Mouse (Mus musculus) WW6 (cell line): Measurements from ENCODE around the gene Atrnl1.
"Not testable (repeated sequence)": the region's sequence is repeated elsewhere in the genome, so short reads cannot be mapped to it uniquely, and the experiment has no call there.

Source experiments
- DNase-seq: peaks from one replicate; pipeline ENCODE4 v3.0.0-alpha.2; 2013; ENCODE audit warnings: low read depth, low spot score

Gene Atrnl1

DNA sequence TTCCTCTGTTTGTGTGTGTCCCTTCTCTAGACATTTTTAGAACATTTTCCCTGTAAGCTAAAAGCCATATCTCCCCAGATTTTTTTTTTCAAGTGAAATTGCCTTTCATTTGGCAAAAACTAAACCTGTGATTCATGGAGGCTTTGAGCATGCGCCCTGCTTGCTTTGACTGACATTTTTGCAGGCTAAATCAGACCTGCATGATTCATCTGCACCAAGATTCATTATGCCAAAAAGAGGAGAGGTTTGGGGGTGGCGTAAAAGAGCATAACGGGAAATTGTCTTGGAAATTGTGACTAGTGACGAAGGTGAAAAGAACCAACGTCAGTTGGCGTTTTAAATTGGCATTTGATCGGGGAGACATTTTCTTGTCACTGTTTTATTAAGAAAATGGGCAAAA lies 358.9 kb downstream of the Atrnl1 start:
- no peak for DNase-seq

DNA sequence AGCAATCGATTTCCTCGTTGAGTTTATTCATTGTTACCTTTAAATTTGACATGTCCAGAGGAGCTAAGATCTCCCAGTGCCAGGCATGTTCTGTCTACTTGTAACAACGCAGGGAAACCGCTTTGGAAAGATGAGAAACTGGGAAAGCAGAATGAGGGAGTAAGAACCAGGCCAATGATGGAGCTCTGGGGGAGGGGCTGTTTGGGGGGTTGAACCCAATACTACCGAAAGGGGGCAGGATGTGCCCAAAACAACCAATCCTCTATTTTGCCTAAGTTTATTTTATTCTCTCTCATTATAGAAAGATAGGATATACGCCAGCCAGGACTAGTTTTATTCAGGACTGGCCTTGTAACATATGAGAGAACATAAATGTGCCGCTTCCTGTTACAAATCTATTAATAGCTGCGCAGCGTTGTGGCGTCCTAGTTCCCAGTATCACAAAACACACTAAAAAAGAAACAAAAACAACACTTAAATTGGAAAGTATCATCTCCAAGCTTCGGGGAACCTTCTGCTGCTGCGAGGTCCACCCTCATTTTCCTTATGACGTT lies 359.6 kb downstream of the Atrnl1 start:
- DNase-seq, result no peak

DNA sequence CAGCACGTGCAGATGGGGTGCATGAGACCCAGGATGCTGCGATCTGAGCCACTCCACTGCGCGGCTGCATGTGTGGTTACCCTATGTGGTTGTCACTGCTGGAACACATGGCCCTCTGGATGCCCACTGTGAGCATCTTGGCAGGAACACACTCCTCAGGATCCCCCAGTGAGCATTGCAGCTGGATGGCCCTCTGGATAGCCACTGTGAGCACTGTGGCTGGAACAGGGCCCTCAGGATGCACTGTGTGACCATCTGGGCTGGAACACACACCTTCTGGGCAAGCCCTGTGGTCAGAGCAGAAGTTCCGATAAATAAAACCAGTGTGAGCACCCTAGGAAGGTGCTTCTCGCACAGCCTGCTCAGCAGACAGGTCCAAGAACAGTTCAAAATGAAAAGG lies 364.4 kb downstream of the Atrnl1 start:
- DNase-seq, result no peak

DNA sequence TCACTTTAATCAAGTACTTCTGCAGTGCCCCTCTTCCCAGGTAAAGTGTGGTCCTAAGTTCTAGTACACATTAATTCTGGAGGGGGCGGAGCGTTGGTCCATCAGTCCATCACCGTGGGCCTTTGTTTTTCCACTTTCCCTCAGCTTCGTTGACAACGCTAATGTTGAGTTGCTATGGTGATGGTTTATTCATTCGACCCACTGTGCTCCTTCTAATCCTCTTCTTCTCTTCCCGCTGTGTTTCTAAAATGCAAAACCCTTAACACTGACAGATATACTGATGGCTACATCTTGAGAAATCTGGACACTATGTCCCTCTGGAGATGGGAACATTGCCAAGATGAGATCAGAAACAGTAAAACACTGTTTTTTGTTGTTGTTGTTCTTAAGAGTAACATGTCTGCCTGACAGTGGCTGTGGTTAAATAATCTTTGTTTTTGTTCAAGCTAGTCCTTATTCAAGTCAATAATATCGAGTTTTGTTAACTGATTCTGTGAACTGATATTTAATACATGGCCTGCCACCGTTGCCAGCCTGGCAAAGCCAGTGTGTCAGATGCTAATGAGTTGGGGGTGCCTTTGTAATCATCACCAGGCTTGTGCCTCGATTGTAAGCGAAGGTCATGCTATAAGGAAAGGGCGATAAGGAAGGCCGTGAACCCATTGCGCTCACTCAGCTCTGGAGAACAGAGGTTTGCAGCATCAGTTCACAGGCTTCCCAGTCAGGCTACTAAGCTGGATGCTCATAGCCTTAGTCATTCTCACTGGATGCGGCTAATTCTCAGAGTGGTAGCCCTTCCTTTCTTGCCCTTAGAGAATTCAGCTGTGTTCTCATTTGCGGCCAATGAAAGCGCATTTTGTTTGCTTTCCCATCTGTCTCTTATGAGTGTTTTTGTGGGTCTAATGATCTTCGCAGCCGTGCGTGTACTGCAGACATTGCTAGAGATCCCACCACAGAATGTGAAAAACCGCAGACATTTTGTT lies 375.4 kb downstream of the Atrnl1 start:
- DNase-seq, result no peak

DNA sequence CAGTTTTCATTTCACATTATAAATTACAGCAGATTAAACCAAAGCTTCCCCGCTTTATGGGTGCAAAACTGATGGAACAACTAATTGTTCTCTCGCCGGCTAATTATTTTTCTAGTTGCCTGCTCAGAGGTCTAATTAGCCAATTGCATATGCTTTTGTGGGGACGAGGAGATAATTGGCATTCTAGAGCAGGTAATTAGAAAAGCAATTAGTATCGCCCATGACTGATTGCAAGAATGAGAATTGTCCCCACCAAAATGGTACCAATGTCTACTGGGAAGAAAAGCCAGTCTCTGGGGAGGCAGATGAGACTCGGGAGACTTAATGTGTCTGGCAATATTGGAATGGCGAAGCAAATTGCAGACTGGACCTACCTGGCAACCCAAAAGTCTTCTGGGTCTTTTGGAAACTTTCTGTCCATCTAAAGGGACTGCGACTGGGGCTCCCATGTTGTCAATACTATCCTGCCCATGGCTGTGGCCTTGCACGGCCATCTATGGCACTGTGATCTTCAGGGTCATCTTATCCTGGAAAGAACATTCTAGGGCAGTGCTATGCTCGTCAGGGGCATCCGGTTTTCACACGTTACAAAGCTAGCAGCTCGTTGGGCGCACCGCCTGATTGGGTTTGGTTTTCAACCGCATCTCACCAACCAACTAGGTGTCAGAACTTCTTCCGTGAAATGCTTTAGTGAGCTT lies 377.0 kb downstream of the Atrnl1 start:
- DNase-seq, result no peak

DNA sequence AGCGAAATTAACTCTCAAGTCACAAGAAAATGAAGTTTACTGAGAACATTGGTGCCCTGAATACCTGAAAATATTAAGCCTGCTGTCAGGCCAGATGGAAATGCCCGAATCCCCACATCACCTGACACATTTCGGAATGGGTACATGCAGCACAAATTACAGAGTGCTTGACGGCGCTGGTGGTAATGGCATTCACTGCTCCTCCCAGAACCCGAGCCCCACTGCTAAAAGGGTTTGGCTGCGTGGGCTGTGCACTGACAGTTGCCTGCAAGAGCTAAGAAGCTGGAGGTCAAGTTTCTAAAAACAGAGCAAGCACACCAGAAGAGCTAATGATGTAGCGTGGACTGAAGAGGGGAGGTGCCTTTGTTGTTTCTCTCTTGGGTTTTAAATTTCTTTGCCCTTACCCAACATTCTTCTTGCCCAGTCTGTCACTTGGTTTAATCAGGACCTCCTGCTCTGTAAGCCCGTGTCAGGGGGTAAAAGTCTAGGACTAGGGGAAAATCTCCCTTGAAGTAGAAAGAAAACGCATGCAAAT lies 377.8 kb downstream of the Atrnl1 start:
- no peak for DNase-seq

DNA sequence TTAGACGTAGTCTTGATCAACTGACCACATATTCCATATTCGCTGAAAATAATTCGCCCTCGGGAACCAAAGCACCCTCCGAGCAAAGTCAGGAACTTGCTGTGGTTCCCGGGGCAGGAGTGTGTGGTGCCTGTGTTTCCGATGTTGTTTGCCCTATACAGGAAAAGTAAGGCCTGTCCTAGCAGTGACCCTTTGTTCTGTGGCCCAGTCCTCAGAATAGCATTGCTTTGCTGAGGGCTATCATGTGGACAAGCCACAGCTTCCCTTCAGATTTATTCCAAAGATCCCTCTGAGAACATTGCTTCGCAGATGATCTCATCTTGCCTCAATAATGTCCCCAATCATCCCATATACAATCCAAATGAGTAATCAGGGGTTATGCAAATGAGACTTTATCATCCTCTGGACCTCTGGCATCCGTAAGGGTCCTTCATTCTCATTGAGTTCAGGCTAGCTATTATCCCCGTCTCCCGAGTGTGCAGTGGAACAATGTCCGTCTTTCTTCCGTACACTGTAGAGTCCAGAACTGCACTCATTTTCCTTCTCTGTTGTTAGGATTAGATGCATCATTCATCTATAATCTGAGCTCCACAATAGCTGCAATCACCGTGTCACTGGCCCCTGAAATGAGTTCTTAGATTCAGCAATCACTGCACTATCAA lies 380.4 kb downstream of the Atrnl1 start:
- DNase-seq, result no peak

DNA sequence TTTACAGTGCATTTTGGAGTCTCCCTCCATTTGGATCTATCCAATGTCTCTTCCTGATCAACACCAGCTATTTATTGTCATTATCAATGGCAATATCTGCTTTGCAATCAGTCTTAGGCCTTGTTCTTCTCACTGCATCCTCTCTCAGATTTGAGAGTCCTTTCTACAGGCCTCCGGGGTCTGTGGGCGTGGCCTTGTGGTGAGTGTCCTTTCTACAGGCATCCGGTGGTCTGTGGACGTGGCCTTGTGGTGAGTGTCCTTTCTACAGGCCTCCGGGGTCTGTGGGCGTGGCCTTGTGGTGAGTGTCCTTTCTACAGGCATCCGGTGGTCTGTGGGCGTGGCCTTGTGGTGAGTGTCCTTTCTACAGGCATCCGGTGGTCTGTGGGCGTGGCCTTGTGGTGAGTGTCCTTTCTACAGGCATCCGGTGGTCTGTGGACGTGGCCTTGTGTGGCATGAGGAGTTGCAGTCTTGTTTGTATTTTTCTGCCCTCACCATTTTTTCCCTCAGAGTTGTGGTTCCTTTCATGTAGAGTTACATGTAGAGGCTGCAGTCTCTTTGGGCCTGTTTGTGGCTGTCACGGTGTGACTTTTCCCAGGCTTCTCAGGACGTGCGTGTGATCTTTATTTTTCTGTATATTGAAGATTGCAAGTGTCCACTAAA lies 383.5 kb downstream of the Atrnl1 start:
- not testable (repeated sequence) for DNase-seq

DNA sequence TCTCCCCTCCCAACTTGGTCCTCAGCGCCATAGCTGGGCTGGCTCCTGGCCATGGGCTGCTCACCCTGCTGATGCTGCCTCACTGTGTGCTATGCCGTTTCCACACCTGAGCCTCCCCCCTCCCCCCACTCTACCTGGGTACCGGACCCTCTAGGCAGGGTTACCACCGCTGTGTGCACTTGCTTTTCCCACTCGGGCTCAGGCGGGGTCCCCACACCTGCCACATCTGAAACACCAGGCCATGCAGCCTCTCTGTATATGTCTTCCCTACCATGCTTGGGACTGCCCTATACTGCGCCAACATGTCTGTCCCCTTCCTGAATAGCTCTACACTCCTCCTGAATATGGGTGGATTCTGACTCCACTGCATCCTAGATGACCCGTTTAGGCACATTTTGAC lies 384.2 kb downstream of the Atrnl1 start:
- DNase-seq, result no peak

DNA sequence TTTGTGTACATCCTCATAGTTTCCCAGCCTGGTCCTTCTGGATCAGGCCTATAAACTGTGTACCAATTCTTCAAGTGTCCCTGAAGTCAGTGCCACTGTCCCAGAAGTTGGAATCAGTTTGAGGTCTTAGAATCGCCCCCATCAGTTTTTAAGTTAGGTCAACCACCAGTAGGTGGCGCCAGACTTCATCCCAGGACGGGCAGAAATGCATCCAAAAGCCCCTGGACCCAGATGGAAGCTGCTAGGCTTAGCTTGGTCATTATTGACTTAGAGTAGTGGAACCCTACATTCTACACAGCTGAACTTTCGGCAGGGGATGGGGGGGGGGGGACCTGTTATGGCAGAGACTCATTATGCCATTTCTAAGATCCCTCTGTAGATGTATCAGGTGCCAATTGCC lies 387.1 kb downstream of the Atrnl1 start:
- DNase-seq, result peak; percentile 13

DNA sequence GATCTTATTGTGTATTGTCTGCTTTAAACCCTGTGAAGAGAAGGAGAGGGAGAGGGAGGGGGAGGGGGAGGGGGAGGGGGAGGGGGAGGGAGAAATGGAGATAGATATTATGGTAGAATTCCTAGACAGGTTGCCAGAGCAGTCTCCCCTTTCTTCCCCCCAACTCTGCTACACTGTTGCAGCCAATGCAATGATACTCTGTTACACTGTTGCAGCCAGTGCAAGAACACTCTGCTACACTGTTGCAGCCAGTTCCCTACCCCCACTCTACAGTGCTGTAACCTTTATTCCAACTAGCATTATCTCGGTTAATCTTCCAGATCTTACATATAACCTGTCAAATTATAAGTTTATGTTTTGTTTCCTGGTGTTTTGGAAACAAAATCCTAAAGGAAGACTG lies 400.8 kb downstream of the Atrnl1 start:
- DNase-seq, result no peak

DNA sequence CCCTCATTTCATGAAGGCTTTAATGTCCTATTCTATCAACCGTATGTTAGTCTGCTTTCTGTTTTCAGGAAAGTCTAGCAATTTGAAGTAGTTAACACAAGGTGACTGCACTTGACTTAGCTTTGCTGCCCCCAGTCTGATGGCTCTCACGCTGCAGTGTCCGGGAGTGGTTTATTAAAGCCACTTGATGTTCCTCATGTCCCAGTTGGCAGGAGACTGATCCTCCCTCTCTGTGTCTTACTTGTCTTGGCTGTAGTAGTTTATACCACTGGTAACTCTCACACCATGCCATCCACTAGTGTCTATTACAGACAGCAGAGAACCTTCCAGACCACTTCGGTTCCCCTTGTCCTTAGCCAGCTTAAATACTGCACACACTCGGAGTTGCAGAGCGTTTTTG lies 404.9 kb downstream of the Atrnl1 start:
- DNase-seq, result no peak

DNA sequence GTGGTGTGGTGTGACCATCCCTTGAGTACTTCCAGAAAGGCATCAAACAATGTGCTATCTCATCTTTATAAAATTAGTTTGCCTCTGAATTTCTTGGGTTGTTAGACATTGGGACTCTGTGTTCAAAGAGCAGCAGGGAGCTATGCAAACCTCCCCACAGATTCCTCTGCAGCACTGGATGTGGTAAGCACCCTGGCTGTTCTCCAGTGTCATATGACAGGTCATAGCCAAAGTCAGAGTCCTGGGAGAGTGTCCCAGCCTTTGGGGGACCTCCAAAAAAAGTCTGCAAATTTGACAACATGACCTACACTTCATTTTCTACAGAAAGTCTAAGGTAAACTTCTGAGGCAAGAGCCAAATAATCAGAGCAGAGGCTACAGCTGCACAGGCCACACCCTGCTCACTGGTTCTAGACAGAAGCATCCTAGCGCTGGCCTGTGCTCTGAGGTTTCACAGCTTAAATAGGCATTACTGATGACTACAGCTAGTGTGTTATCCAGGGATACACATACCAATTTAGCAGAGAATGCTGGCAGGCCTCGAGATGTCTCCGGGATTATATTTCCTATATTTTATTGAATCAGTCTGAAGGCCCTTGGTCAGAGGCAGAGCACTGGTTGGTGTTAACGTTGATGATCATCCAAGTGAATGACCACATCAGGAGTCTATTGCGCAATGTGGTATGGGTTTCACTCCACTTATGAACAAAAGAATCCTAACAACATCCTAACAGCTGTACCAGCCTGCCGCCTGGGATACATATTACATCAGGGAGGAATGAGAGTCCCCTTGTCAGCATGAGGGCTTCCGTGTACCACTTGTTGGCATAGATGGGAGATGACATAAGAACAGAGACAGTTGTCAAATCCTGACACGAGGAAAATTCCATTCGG lies 406.0 kb downstream of the Atrnl1 start:
- no peak for DNase-seq

DNA sequence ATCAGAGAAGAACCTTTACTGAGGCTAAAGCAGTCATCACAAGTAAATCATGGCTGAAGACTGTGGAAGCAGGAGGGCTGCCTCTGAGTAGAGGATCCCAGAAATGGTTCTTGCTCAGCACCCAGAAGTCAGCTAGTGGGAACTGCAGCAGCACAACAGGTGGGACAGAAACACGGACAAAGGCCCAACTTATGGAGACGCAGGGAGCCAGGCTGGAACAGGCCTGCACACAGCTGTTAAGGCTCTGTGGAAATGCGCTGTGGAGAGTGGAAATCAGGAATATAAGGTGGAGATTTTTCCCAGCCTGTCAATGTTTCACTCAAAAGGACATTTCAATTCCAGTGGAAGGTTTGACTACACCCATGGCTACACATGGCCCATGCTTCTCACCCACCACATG lies 406.6 kb downstream of the Atrnl1 start:
- DNase-seq, result no peak

DNA sequence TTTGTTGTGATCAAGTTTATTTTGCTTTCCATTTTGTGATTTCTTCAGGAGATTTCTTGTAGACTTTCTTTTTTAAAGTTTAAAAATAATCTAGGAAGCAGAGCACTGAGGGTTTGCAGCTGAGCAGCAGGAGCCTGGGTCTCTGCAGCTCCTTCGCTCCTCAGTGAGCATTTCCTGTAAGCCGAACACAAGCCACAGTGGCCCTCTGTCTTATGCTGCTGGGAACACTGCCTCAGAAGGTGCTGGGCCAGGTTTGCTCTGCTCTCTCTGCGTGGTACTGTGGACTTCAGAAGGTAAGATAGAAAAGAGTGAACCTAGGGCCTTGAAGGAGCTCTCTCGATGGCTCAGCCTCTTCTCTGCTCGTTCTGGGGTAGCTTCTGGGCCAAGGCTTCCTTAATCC lies 407.9 kb downstream of the Atrnl1 start:
- DNase-seq, result no peak

DNA sequence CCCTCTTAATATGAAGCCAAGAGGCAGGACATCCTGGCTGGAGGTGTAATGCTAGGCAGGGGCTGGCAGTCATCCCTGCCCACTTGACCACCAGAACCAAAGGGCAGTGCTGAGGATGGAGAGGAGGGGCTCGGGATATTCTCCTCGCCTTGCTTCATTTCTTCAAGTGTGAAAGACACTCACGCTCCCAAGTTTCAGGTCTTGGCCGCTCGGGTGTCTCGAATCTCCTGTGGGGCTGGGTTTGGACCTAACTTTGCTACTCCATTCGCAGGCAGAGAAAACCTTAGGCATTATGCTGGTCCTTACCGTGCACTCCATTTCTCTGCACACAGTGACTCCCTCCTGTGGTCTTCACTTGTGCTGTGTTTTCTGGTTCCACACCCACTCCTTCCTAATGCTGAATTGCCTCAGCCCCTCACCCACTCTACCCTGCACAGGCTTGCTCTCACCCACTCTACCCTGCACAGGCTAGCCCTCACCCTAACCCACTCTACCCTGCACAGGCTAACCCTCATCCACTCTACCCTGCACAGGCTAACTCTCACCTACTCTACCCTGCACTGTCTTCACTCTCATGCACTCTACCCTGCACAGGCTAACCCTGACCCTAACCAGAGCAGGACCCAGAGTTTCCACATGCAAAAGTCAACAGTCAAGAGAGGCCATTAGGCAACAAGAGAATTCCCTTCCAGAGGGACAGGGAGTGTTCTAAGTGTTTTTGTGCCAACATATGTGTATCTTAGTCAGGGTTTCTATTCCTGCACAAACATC lies 410.9 kb downstream of the Atrnl1 start:
- no peak for DNase-seq

DNA sequence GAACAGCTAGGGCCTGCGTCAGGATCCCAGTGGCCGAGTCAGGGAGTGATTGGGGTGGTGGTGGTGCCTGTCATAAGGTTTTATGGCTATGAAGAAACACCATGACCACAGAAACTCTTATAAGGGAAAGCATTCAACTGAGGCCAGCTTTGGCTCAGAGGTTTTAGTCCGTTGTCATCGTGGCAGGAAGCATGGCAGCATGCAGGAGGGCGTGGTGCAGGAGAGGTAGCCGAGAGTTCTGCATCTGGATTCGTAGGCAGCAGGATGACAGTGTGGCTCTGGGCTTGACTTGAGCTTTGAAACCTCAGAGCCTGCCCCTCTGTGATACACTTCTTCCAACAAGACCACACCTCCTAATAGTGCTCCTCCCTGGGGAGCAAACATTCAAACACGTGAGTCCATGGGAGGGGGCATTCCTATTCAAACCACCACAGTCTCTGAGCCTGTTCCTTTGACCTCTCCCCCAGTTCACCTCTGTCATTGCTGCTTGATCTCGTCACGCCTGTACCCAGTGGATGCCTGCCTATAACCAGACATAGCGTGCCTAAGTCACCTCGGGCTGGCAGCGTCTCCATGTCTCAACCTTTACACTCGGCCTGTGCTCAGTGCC lies 412.5 kb downstream of the Atrnl1 start:
- no peak for DNase-seq

DNA sequence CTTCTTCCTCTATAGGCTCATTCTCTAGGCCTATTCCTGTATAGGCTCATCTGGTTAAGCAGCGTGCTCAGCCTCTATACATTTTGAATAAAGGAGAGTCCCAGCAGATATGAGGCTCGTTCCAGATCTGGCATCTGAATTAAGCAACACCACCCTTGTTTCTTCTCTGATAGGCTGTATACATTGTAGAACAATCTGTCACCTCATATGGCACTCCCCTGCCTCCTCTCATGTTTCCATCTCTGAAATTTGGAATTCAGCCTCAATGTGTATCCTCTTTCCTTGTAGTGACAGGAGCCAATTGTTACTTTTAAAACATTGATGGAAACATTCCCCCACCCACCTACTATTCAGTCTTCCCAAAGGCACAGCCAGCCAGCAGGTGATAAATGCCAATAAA lies 414.2 kb downstream of the Atrnl1 start:
- no peak for DNase-seq

DNA sequence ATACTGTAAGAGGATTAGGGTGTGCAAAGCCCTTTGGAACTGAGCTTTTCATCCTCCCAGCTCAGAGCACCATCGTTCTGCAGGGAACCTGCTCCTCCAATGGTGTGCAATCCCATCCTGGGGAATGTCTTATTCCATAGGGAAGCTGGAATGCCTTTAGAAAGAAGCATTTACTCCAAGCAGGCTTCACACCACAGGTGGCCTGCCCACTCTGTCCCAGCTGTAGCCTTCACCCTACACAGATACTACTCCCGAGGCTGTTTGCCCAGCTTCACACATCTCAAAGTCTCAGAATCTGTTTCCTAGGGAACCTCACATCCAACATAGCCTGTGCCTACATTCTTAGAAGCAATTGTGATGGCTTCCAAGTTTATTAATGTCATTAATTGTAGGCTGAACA lies 418.8 kb downstream of the Atrnl1 start:
- no peak for DNase-seq
